Mouse (Mus musculus): Measurements from ENCODE around the gene Sycp2.

Sycp2 gene

GRCm38 (mm10) chr2:178407053-178407815, at the start of gene Sycp2:
Sycp2 (minus strand) TSS chr2:178407685.
- no peak for DNase-seq (ENCODE audit: low spot score)

GRCm38 (mm10) chr2:178454664-178455516, 47.4 kb upstream of the Sycp2 start:
- DNase-seq (ENCODE audit: low spot score), result no peak

- DNase-seq (ENCODE audit: low spot score), result no peak
These were observed 43.5 kb upstream of the Sycp2 start for GRCm38 (mm10) chr2:178450961-178451360.

GRCm38 (mm10) chr2:178450236-178450635, 42.8 kb upstream of the Sycp2 start:
- no peak for DNase-seq (ENCODE audit: low spot score)

- no peak for DNase-seq (ENCODE audit: low spot score)
These were observed 41.9 kb upstream of the Sycp2 start for GRCm38 (mm10) chr2:178449386-178449785.

- no peak for DNase-seq (ENCODE audit: low spot score)
These were observed 29.8 kb upstream of the Sycp2 start for GRCm38 (mm10) chr2:178437311-178437710.

- no peak for DNase-seq (ENCODE audit: low spot score)
These were observed 26.4 kb upstream of the Sycp2 start for GRCm38 (mm10) chr2:178433903-178434302.

GRCm38 (mm10) chr2:178433495-178433894, 26.0 kb upstream of the Sycp2 start:
- no peak for DNase-seq (ENCODE audit: low spot score)

- no peak for DNase-seq (ENCODE audit: low spot score)
These were observed 22.7 kb upstream of the Sycp2 start, which contains the start of gene Cdh26 for GRCm38 (mm10) chr2:178430231-178430630. Cdh26 (plus strand) TSS chr2:178430531.

- DNase-seq (ENCODE audit: low spot score), result no peak
These were observed 21.9 kb upstream of the Sycp2 start for GRCm38 (mm10) chr2:178429426-178429825.

GRCm38 (mm10) chr2:178428676-178429075, 21.2 kb upstream of the Sycp2 start:
- DNase-seq (ENCODE audit: low spot score), result no peak

- no peak for DNase-seq (ENCODE audit: low spot score)
These were observed 20.7 kb upstream of the Sycp2 start for GRCm38 (mm10) chr2:178428183-178428582.

GRCm38 (mm10) chr2:178427181-178427580, 19.7 kb upstream of the Sycp2 start:
- DNase-seq (ENCODE audit: low spot score), result no peak

GRCm38 (mm10) chr2:178426229-178426628, 18.7 kb upstream of the Sycp2 start:
- no peak for DNase-seq (ENCODE audit: low spot score)

- DNase-seq (ENCODE audit: low spot score), result no peak
These were observed 15.7 kb upstream of the Sycp2 start for GRCm38 (mm10) chr2:178423223-178423622.

GRCm38 (mm10) chr2:178422186-178422585, 14.7 kb upstream of the Sycp2 start:
- no peak for DNase-seq (ENCODE audit: low spot score)

GRCm38 (mm10) chr2:178421603-178422002, 14.1 kb upstream of the Sycp2 start:
- no peak for DNase-seq (ENCODE audit: low spot score)

- no peak for DNase-seq (ENCODE audit: low spot score)
These were observed 13.1 kb upstream of the Sycp2 start for GRCm38 (mm10) chr2:178420576-178420975.

GRCm38 (mm10) chr2:178416970-178417369, 9.5 kb upstream of the Sycp2 start:
- no peak for DNase-seq (ENCODE audit: low spot score)

- DNase-seq (ENCODE audit: low spot score), result no peak
These were observed 8.9 kb upstream of the Sycp2 start for GRCm38 (mm10) chr2:178416427-178416826.

- no peak for DNase-seq (ENCODE audit: low spot score)
These were observed 7.6 kb upstream of the Sycp2 start for GRCm38 (mm10) chr2:178415150-178415448.

GRCm38 (mm10) chr2:178414261-178415149, 7.0 kb upstream of the Sycp2 start, which contains the start of the genes Ppp1r3d and Fam217b:
Ppp1r3d (minus strand) TSS chr2:178414472.
Fam217b (plus strand) TSS chr2:178414524.
- DNase-seq (ENCODE audit: low spot score), result no peak
